Mouse (Mus musculus): ENCODE data around the gene Tufm.

DNA sequence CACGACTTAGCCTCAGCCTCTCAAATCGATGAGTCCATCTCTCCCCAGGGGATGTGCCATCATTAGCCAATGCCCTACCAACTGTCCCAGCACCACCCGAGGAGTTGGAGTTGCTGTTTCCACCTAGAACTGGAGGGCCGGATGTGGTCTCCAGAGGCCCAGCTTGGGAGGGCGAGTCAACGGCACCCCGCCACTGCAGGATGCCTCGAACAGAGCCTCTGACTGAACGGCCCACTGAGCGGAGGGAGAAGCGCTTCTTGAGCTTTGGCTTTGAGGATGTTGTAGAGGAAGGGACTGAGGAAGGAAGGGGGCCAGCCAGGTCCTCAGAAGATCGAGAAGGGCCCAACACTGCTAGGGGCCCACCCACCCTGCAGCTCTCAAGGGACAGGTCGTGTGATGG is 14.9 kb upstream of the Tufm start:
- TF ChIP-seq CTCF (conservative IDR thresholded peaks at IDR 0.05; ENCODE audit: low read length) (no peak), NANOG (IDR thresholded peaks at IDR 0.05; ENCODE audit: borderline replicate concordance, low read length) (no peak)
